Mouse (Mus musculus) neural tube, embryonic 15.5 days (tissue): ENCODE data around the gene Auts2. TPM values are rescaled to one million over a fixed set of nuclear protein-coding genes. Genes with fewer than 3 reads are reported as not detected.

Experiments
- ATAC-seq: fragments of 200-750 bp; cut with Nextera tagmentation; 2 replicates; pipeline ENCODE4 v1.8.0; 2017; ENCODE audit warnings: mild to moderate bottlenecking, moderate TSS enrichment, moderate library complexity; ENCODE audit not compliant: low FRiP score
- H3K27ac ChIP-seq: fragments of 300-500 bp; sonication (generic); replicated peaks from 2 replicates; pipeline ENCODE4 v1.5.1; 2015; ENCODE audit warnings: mild to moderate bottlenecking, inconsistent platforms
- H3K27me3 ChIP-seq: fragments of 300-500 bp; sonication (generic); replicated peaks from 2 replicates; pipeline ENCODE4 v1.6.1; 2015; ENCODE audit warnings: inconsistent platforms
- H3K36me3 ChIP-seq: fragments of 300-500 bp; sonication (generic); 2 replicates; pipeline ENCODE4 v1.6.1; 2015; ENCODE audit warnings: inconsistent platforms
- H3K4me1 ChIP-seq: fragments of 300-500 bp; sonication (generic); 2 replicates; pipeline ENCODE4 v1.6.1; 2015; ENCODE audit warnings: inconsistent platforms
- H3K4me2 ChIP-seq: fragments of 300-500 bp; sonication (generic); 2 replicates; pipeline ENCODE4 v1.6.1; 2015; ENCODE audit warnings: inconsistent platforms, mild to moderate bottlenecking, moderate library complexity
- H3K4me3 ChIP-seq: fragments of 300-500 bp; sonication (generic); replicated peaks from 2 replicates; pipeline ENCODE4 v1.5.1; 2015; ENCODE audit warnings: mild to moderate bottlenecking, inconsistent platforms
- H3K9ac ChIP-seq: fragments of 300-500 bp; sonication (generic); replicated peaks from 2 replicates; pipeline ENCODE4 v1.6.1; 2015; ENCODE audit warnings: mild to moderate bottlenecking, inconsistent platforms
- H3K9me3 ChIP-seq: fragments of 300-500 bp; sonication (generic); replicated peaks from 2 replicates; pipeline ENCODE4 v1.6.1; 2016; ENCODE audit warnings: inconsistent platforms
- WGBS: fragments of 180-500 bp; shearing (Covaris S2); methylation state at CpG from one replicate; pipeline ENCODE4 v1.1.7; 2015; ENCODE audit warnings: mixed read lengths; 5-methylcytosine and 5-hydroxymethylcytosine counted together
- polyA plus RNA-seq: library from polyadenylated mRNA; unstranded; fragments of >200 nt; fragmentation: Nextera tagmentation; extraction: Ambion mirVana; gene quantifications from 2 replicates; pipeline ENCODE4 v1.2.1, GENCODE M21; 2015

The Auts2 gene
- polyA plus RNA-seq, 1 experiment from 2014 or later, result 52.5 TPM

GRCm38 (mm10) chr5:132268351-132268967 is 274.7 kb downstream of the Auts2 start:
- H3K9me3 ChIP-seq, result no peaks in the 10 kb centered on the region

GRCm38 (mm10) chr5:132265015-132265414 is 278.1 kb downstream of the Auts2 start:
- H3K9me3 ChIP-seq, result no peaks in the 10 kb centered on the region
- no peak overlapping the region for H3K27ac ChIP-seq
- ATAC-seq, result no peak
- H3K4me2 ChIP-seq, result no peak overlapping the region
- 42% methylated on average over 1 of the region's 1 CpGs for WGBS
- H3K27me3 ChIP-seq, result no peaks in the 10 kb centered on the region
- peaks cover 23% of the 10 kb centered on the region for H3K4me1 ChIP-seq
- H3K36me3 ChIP-seq, result no peaks in the 10 kb centered on the region
- H3K4me3 ChIP-seq, result no peak overlapping the region
- H3K9ac ChIP-seq, result no peak overlapping the region

More at GRCm38 (mm10) chr5:132268351-132268967, 274.7 kb downstream of the Auts2 start:
- H3K4me3 ChIP-seq, result no peak overlapping the region
- WGBS, result 81% methylated on average over 6 of the region's 6 CpGs
- no peak overlapping the region for H3K9ac ChIP-seq
- no peak for ATAC-seq
- peaks cover 25% of the 10 kb centered on the region for H3K4me1 ChIP-seq
- no peaks in the 10 kb centered on the region for H3K36me3 ChIP-seq
- H3K27ac ChIP-seq, result no peak overlapping the region
- no peaks in the 10 kb centered on the region for H3K27me3 ChIP-seq
- no peak overlapping the region for H3K4me2 ChIP-seq

- H3K4me1 ChIP-seq, result peaks cover 18% of the 10 kb centered on the region
- H3K9me3 ChIP-seq, result no peaks in the 10 kb centered on the region
- no peaks in the 10 kb centered on the region for H3K27me3 ChIP-seq
- H3K36me3 ChIP-seq, result no peaks in the 10 kb centered on the region
- ATAC-seq, result no peak
- no peak overlapping the region for H3K4me3 ChIP-seq
- H3K9ac ChIP-seq, result no peak overlapping the region
- H3K4me2 ChIP-seq, result no peak overlapping the region
- no peak overlapping the region for H3K27ac ChIP-seq
- WGBS, result 76% methylated on average over 1 of the region's 1 CpGs
Observed at GRCm38 (mm10) chr5:132261750-132262149, 281.4 kb downstream of the Auts2 start.

GRCm38 (mm10) chr5:132258882-132259281 is 284.3 kb downstream of the Auts2 start:
- ATAC-seq, result no peak
- no peak overlapping the region for H3K4me2 ChIP-seq
- no peaks in the 10 kb centered on the region for H3K27me3 ChIP-seq
- no peaks in the 10 kb centered on the region for H3K36me3 ChIP-seq
- WGBS, result 96% methylated on average over 11 of the region's 11 CpGs
- no peak overlapping the region for H3K9ac ChIP-seq
- H3K27ac ChIP-seq, result no peak overlapping the region
- H3K9me3 ChIP-seq, result no peaks in the 10 kb centered on the region
- H3K4me3 ChIP-seq, result no peak overlapping the region
- H3K4me1 ChIP-seq, result no peaks in the 10 kb centered on the region

GRCm38 (mm10) chr5:132255579-132255978 is 287.6 kb downstream of the Auts2 start:
- WGBS, result 87% methylated on average over 8 of the region's 8 CpGs
- Histone ChIP-seq H3K4me2 (no peak overlapping the region), H3K27ac (no peak overlapping the region), H3K9ac (no peak overlapping the region), H3K9me3 (no peaks in the 10 kb centered on the region), H3K4me3 (no peak overlapping the region), H3K36me3 (no peaks in the 10 kb centered on the region), H3K27me3 (no peaks in the 10 kb centered on the region), H3K4me1 (no peaks in the 10 kb centered on the region)
- no peak for ATAC-seq

- no peak overlapping the region for H3K27ac ChIP-seq
- no peaks in the 10 kb centered on the region for H3K36me3 ChIP-seq
- no peak overlapping the region for H3K4me2 ChIP-seq
- peaks cover 14% of the 10 kb centered on the region for H3K4me1 ChIP-seq
- no peaks in the 10 kb centered on the region for H3K9me3 ChIP-seq
- ATAC-seq, result no peak
- H3K4me3 ChIP-seq, result no peak overlapping the region
- 46% methylated on average over 11 of the region's 11 CpGs for WGBS
- H3K27me3 ChIP-seq, result no peaks in the 10 kb centered on the region
- H3K9ac ChIP-seq, result no peak overlapping the region
Observed at GRCm38 (mm10) chr5:132249523-132249922, 293.6 kb downstream of the Auts2 start.

GRCm38 (mm10) chr5:132248069-132248468 is 295.1 kb downstream of the Auts2 start:
- Histone ChIP-seq H3K27me3 (no peaks in the 10 kb centered on the region), H3K36me3 (no peaks in the 10 kb centered on the region), H3K9ac (no peak overlapping the region), H3K4me1 (peaks cover 14% of the 10 kb centered on the region), H3K4me3 (no peak overlapping the region), H3K27ac (no peak overlapping the region), H3K9me3 (no peaks in the 10 kb centered on the region), H3K4me2 (no peak overlapping the region)
- ATAC-seq, result no peak
- WGBS, result 56% methylated on average over 7 of the region's 7 CpGs

- H3K36me3 ChIP-seq, result no peaks in the 10 kb centered on the region
- H3K4me1 ChIP-seq, result peaks cover 10% of the 10 kb centered on the region
- no peak for ATAC-seq
- H3K4me3 ChIP-seq, result no peak overlapping the region
- no peaks in the 10 kb centered on the region for H3K9me3 ChIP-seq
- 65% methylated on average over 5 of the region's 5 CpGs for WGBS
- H3K4me2 ChIP-seq, result no peak overlapping the region
- no peaks in the 10 kb centered on the region for H3K27me3 ChIP-seq
- no peak overlapping the region for H3K9ac ChIP-seq
- no peak overlapping the region for H3K27ac ChIP-seq
Observed at GRCm38 (mm10) chr5:132235460-132235859, 307.7 kb downstream of the Auts2 start.

GRCm38 (mm10) chr5:132234471-132234870 is 308.7 kb downstream of the Auts2 start:
- 60% methylated on average over 7 of the region's 7 CpGs for WGBS
- H3K4me1 ChIP-seq, result peaks cover 18% of the 10 kb centered on the region
- H3K36me3 ChIP-seq, result no peaks in the 10 kb centered on the region
- no peaks in the 10 kb centered on the region for H3K9me3 ChIP-seq
- no peak overlapping the region for H3K4me2 ChIP-seq
- ATAC-seq, result no peak
- no peak overlapping the region for H3K9ac ChIP-seq
- H3K27ac ChIP-seq, result no peak overlapping the region
- H3K4me3 ChIP-seq, result no peak overlapping the region
- H3K27me3 ChIP-seq, result no peaks in the 10 kb centered on the region

- H3K4me1 ChIP-seq, result peaks cover 23% of the 10 kb centered on the region
- no peak overlapping the region for H3K27ac ChIP-seq
- no peaks in the 10 kb centered on the region for H3K36me3 ChIP-seq
- WGBS, result 32% methylated on average over 10 of the region's 10 CpGs
- H3K9me3 ChIP-seq, result no peaks in the 10 kb centered on the region
- H3K4me2 ChIP-seq, result 0 out of 2 replicates have a peak overlapping the region, but pooled peaks have one; percentile 5
- peak; percentile 66; the same call in 1 of the 2 replicates for ATAC-seq
- no peak overlapping the region for H3K4me3 ChIP-seq
- H3K27me3 ChIP-seq, result no peaks in the 10 kb centered on the region
- no peak overlapping the region for H3K9ac ChIP-seq
Observed at GRCm38 (mm10) chr5:132231280-132232047, 311.7 kb downstream of the Auts2 start.

GRCm38 (mm10) chr5:132229644-132230357 is 313.3 kb downstream of the Auts2 start:
- Histone ChIP-seq H3K4me2 (no peak overlapping the region), H3K27ac (no peak overlapping the region), H3K9ac (no peak overlapping the region), H3K4me3 (no peak overlapping the region), H3K36me3 (no peaks in the 10 kb centered on the region), H3K4me1 (peaks cover 23% of the 10 kb centered on the region), H3K9me3 (no peaks in the 10 kb centered on the region), H3K27me3 (no peaks in the 10 kb centered on the region)
- ATAC-seq, result peak; percentile 55; the same call in 1 of the 2 replicates
- WGBS, result 22% methylated on average over 8 of the region's 8 CpGs
